Mouse (Mus musculus) CH12.LX (cell line): ENCODE measurements around the gene Camta1. TPM values are rescaled to one million over a fixed set of nuclear protein-coding genes. Genes with fewer than 3 reads are reported as not detected.

Experiments
- DNase-seq: peaks from one replicate; pipeline ENCODE4 v3.0.0-alpha.2; 2013; ENCODE audit errors: extremely low read depth
- H3K27ac ChIP-seq: 2 replicates; pipeline ENCODE4 v1.5.1; 2012; ENCODE audit warnings: low read depth, mild to moderate bottlenecking, control low read depth, moderate library complexity; ENCODE audit not compliant: insufficient read depth
- H3K27me3 ChIP-seq: replicated peaks from 2 replicates; pipeline ENCODE3; 2012; ENCODE audit warnings: inconsistent platforms
- H3K36me3 ChIP-seq, 2 experiments: replicated peaks in 1 of 2; 2 replicates each; pipeline versions ENCODE3 to v1.6.1; 2012; ENCODE audit warnings: inconsistent platforms in 1 of 2, low read length in 1 of 2, mild to moderate bottlenecking in 1 of 2, mixed read lengths in 1 of 2, moderate library complexity in 1 of 2; ENCODE audit not compliant: control insufficient read depth in 1 of 2, insufficient read depth in 1 of 2
- H3K4me1 ChIP-seq, 2 experiments: 2 replicates each; pipeline ENCODE4 v1.6.1; 2012; ENCODE audit warnings: inconsistent platforms in 1 of 2, moderate library complexity in 1 of 2; ENCODE audit not compliant: insufficient read depth in 2 of 2, control insufficient read depth in 1 of 2
- H3K4me2 ChIP-seq: 2 replicates; pipeline ENCODE4 v1.6.1; 2012; ENCODE audit warnings: low read depth, mild to moderate bottlenecking, control low read depth; ENCODE audit not compliant: poor library complexity, insufficient read depth, severe bottlenecking
- H3K4me3 ChIP-seq, 3 experiments: fragments of 150-350 bp in 1 of 3; sonication (generic) in 1 of 3; replicated peaks in 1 of 3; 2 replicates each; pipeline versions ENCODE3 to v1.5.1; 2011 to 2012; ENCODE audit warnings: low read depth in 2 of 3, low read length in 2 of 3, mild to moderate bottlenecking in 2 of 3, moderate library complexity in 2 of 3, control low read depth in 1 of 3, improper control_type of control experiment in 1 of 3, inconsistent platforms in 1 of 3, mixed read lengths in 1 of 3; ENCODE audit not compliant: poor library complexity in 1 of 3
- H3K79me2 ChIP-seq: replicated peaks from 2 replicates; pipeline ENCODE4 v1.6.1; 2012; ENCODE audit warnings: mild to moderate bottlenecking, moderate library complexity; ENCODE audit not compliant: control insufficient read depth, poor library complexity, insufficient read depth, severe bottlenecking; ENCODE audit errors: extremely low read depth
- H3K9ac ChIP-seq: 2 replicates; pipeline ENCODE4 v1.6.1; 2012; ENCODE audit warnings: low read depth, mild to moderate bottlenecking, control low read depth, moderate library complexity; ENCODE audit not compliant: insufficient read depth
- H3K9me3 ChIP-seq: replicated peaks from 2 replicates; pipeline ENCODE3; 2012; ENCODE audit warnings: low read length, inconsistent platforms, mixed read lengths
- CHD2 ChIP-seq: IDR thresholded peaks from 2 replicates; pipeline ENCODE4 v1.6.1; 2011; ENCODE audit warnings: low read length, improper control_type of control experiment
- ELF1 ChIP-seq: IDR thresholded peaks from 2 replicates; pipeline ENCODE4 v1.6.1; 2014; ENCODE audit warnings: low read depth, mild to moderate bottlenecking, inconsistent platforms, low read length, improper control_type of control experiment
- EP300 ChIP-seq: IDR thresholded peaks from 2 replicates; pipeline ENCODE4 v1.6.1; 2011; ENCODE audit warnings: low read length, improper control_type of control experiment
- ETS1 ChIP-seq: conservative IDR thresholded peaks from 2 replicates; pipeline ENCODE4 v1.6.1; 2012; ENCODE audit warnings: low read depth, mild to moderate bottlenecking, inconsistent platforms, low read length, improper control_type of control experiment, moderate library complexity
- GABPA ChIP-seq: IDR thresholded peaks from 2 replicates; pipeline ENCODE4 v1.6.1; 2012; ENCODE audit warnings: low read depth, low read length, improper control_type of control experiment, inconsistent platforms; ENCODE audit not compliant: insufficient replicate concordance
- IRF4 ChIP-seq: IDR thresholded peaks from 2 replicates; pipeline ENCODE4 v1.6.1; 2014; ENCODE audit warnings: low read depth, mild to moderate bottlenecking, inconsistent platforms, low read length, improper control_type of control experiment
- JUND ChIP-seq: conservative IDR thresholded peaks from 2 replicates; pipeline ENCODE4 v1.6.1; 2011; ENCODE audit warnings: low read depth, low read length, improper control_type of control experiment
- KAT2A ChIP-seq: IDR thresholded peaks from 2 replicates; pipeline ENCODE4 v1.6.1; 2012; ENCODE audit warnings: low read length, improper control_type of control experiment, inconsistent platforms; ENCODE audit not compliant: insufficient replicate concordance
- MAZ ChIP-seq: IDR thresholded peaks from 2 replicates; pipeline ENCODE4 v1.6.1; 2012; ENCODE audit warnings: low read depth, mild to moderate bottlenecking, inconsistent platforms, low read length, improper control_type of control experiment, moderate library complexity
- MEF2A ChIP-seq: IDR thresholded peaks from 2 replicates; pipeline ENCODE4 v1.6.1; 2014; ENCODE audit warnings: low read depth, mild to moderate bottlenecking, inconsistent platforms, low read length, improper control_type of control experiment, borderline replicate concordance
- NELFE ChIP-seq: IDR thresholded peaks from 2 replicates; pipeline ENCODE4 v1.6.1; 2011; ENCODE audit warnings: low read depth, low read length, improper control_type of control experiment
- PAX5 ChIP-seq: IDR thresholded peaks from 2 replicates; pipeline ENCODE4 v1.6.1; 2012; ENCODE audit warnings: low read length, inconsistent platforms, mixed read lengths
- POLR2AphosphoS2 ChIP-seq: IDR thresholded peaks from 2 replicates; pipeline ENCODE4 v1.6.1; 2011; ENCODE audit warnings: low read depth, low read length, improper control_type of control experiment
- RAD21 ChIP-seq: IDR thresholded peaks from 2 replicates; pipeline ENCODE4 v1.6.1; 2011; ENCODE audit warnings: low read depth, mild to moderate bottlenecking, low read length, improper control_type of control experiment, moderate library complexity
- RCOR1 ChIP-seq: conservative IDR thresholded peaks from 2 replicates; pipeline ENCODE4 v1.6.1; 2012; ENCODE audit warnings: low read depth, mild to moderate bottlenecking, inconsistent platforms, low read length, improper control_type of control experiment
- SIN3A ChIP-seq: IDR thresholded peaks from 2 replicates; pipeline ENCODE4 v1.6.1; 2012; ENCODE audit warnings: low read length, improper control_type of control experiment, inconsistent platforms
- SMC3 ChIP-seq: IDR thresholded peaks from 2 replicates; pipeline ENCODE4 v1.6.1; 2011; ENCODE audit warnings: low read depth, low read length, improper control_type of control experiment
- TBP ChIP-seq: conservative IDR thresholded peaks from 2 replicates; pipeline ENCODE4 v1.6.1; 2011; ENCODE audit warnings: low read depth, low read length, improper control_type of control experiment
- TCF12 ChIP-seq: IDR thresholded peaks from 2 replicates; pipeline ENCODE4 v1.6.1; 2014; ENCODE audit warnings: low read depth, mild to moderate bottlenecking, inconsistent platforms, low read length, improper control_type of control experiment
- USF1 ChIP-seq: IDR thresholded peaks from 2 replicates; pipeline ENCODE4 v1.6.1; 2014; ENCODE audit warnings: low read depth, mild to moderate bottlenecking, inconsistent platforms, low read length, improper control_type of control experiment
- ZKSCAN1 ChIP-seq: IDR thresholded peaks from 2 replicates; pipeline ENCODE4 v1.6.1; 2012; ENCODE audit warnings: low read depth, inconsistent platforms, low read length, improper control_type of control experiment, borderline replicate concordance
- ZMIZ1 ChIP-seq: IDR thresholded peaks from 2 replicates; pipeline ENCODE4 v1.6.1; 2012; ENCODE audit warnings: low read depth, mild to moderate bottlenecking, inconsistent platforms, low read length, improper control_type of control experiment
- dilution Hi-C: fragments of 300-500 bp; cut with MboI; formaldehyde crosslinking; loops from 2 replicates; pipeline ENCODE4 v1.14.3; 2020; ENCODE audit warnings: low sequenced_read_pairs; ENCODE audit not compliant: extremely low pct_unique_long_range_greater_than_20kb, extremely low pct_ligation_motif_present
- in situ Hi-C: fragments of 300-500 bp; cut with MboI; formaldehyde crosslinking; loops from 3 replicates; pipeline ENCODE4 v1.14.3; 2019; ENCODE audit warnings: low sequenced_read_pairs, low pct_ligation_motif_present, low pct_unique_long_range_greater_than_20kb, mixed read lengths
- polyA plus RNA-seq: library from polyadenylated mRNA; unstranded; fragments of >175 nt; gene quantifications from 2 replicates; pipeline ENCODE4 v1.2.1, GENCODE M21; 2012; ENCODE audit warnings: low read depth; ENCODE audit not compliant: insufficient read length
- total RNA-seq, 2 experiments: library from RNA; depleted of rRNA; stranded (reverse); fragments of 300-350 nt in 1 of 2; fragments of >200 nt in 1 of 2; gene quantifications; 2 replicates each; pipeline ENCODE4 v1.2.3; 2012 to 2014

Camta1 gene
- total and polyA plus RNA-seq, 3 experiments: 9.9 to 32.5 (median 15.3) TPM

DNA sequence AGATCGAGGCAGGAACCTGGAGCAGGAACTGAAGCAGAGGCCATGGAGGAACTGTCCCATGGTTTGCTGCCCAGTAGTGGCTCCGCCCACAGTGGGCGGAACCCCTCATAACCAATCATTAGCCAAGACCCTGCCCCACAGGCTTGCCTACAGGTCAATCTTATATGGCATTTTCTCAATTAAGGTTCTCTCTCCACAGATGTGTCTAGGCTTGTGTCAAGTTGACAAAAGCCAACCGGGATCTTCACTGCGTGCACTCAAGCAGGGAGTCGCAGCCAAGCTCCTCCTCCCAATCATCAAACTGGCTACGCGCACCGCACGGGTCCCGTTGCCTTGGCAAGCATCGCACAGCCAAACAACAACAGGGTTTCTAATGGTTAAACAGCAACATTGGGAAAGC, 19.9 kb upstream of the Camta1 start:
- Histone ChIP-seq H3K4me3 (no peak overlapping the region), H3K36me3 (no peaks in the 10 kb centered on the region), H3K9me3 (peaks cover 10% of the 10 kb centered on the region), H3K4me1 (no peaks in the 10 kb centered on the region), H3K9ac (no peak overlapping the region), H3K27ac (no peak overlapping the region), H3K79me2 (no peaks in the 10 kb centered on the region), H3K27me3 (peaks cover 44% of the 10 kb centered on the region), H3K4me2 (no peak overlapping the region)
- no peak for DNase-seq
- dilution Hi-C loops (no loop called here), in situ Hi-C loops (loop anchor here (25.0 kb wide), 2 partner anchors 94 to 719 kb away; no protein-coding TSS in a partner anchor)
- TF ChIP-seq NELFE (no peak), KAT2A (no peak), ZMIZ1 (no peak), ETS1 (no peak), JUND (no peak), IRF4 (no peak), ELF1 (no peak), GABPA (no peak), CHD2 (no peak), EP300 (no peak), SIN3A (no peak), TCF12 (no peak), MAZ (no peak), TBP (no peak), POLR2AphosphoS2 (no peak), RCOR1 (no peak), MEF2A (no peak), ZKSCAN1 (no peak), USF1 (no peak), PAX5 (no peak)

DNA sequence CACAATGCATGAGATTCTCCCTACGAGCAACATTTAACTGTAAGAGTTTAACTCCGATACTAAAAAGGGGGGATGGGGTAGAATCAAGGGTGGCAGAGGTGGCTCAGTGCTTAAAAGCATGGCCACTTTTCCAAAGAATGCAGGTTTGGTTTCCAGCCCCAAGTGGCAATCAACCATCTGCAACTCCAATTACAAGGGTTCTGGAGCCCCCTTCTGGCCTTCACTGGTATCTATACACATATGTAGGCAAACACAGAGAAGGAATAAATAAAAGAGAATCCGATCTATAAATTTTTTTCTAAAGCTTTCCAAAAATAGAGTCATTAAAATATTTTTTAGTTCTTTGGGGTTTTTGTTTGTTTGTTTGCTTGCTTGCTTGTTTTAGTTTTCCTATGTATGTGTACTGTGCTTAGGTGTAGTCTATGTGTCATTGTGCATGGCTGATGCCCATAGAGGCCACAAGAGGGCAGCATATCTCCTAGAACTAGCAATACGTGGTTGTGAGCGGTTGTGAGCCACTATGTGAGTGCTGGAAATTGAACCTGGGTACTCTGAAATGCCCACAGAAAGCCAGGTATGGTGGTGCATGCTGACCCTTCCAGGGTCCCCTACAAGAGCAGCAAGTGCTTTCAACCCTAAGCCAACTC, 18.5 kb upstream of the Camta1 start:
- Histone ChIP-seq H3K4me1 (no peaks in the 10 kb centered on the region), H3K9ac (no peak overlapping the region), H3K4me2 (no peak overlapping the region), H3K9me3 (peaks cover 10% of the 10 kb centered on the region), H3K36me3 (no peaks in the 10 kb centered on the region), H3K79me2 (no peaks in the 10 kb centered on the region), H3K27ac (no peak overlapping the region), H3K27me3 (peaks cover 41% of the 10 kb centered on the region), H3K4me3 (no peak overlapping the region)
- peak; percentile 19 for DNase-seq
- in situ Hi-C loops (loop anchor here (25.0 kb wide), 2 partner anchors 93 to 718 kb away; no protein-coding TSS in a partner anchor), dilution Hi-C loops (no loop called here)
- TF ChIP-seq SMC3 (no peak), RAD21 (peak; percentile 38)
